Mouse (Mus musculus) heart, embryonic 16.5 days (tissue): ENCODE measurements around the gene Spink4. TPM values are rescaled to one million over a fixed set of nuclear protein-coding genes. Genes with fewer than 3 reads are reported as not detected.

Source experiments
- ATAC-seq: fragments of 200-750 bp; cut with Nextera tagmentation; replicated peaks from 2 replicates; pipeline ENCODE4 v1.8.0; 2017; ENCODE audit warnings: moderate number of reproducible peaks; ENCODE audit not compliant: insufficient read depth, low FRiP score; ENCODE audit errors: extremely low read depth
- H3K27ac ChIP-seq: fragments of 300-500 bp; sonication (generic); 2 replicates; pipeline ENCODE4 v1.5.1; 2014; ENCODE audit warnings: mild to moderate bottlenecking, low read length, control low read depth, moderate library complexity
- H3K27me3 ChIP-seq: fragments of 300-500 bp; sonication (generic); 2 replicates; pipeline ENCODE4 v1.6.1; 2014; ENCODE audit warnings: low read length, mixed read lengths; ENCODE audit not compliant: control insufficient read depth, insufficient read depth
- H3K36me3 ChIP-seq: fragments of 300-500 bp; sonication (generic); 2 replicates; pipeline ENCODE4 v1.6.1; 2014; ENCODE audit not compliant: control insufficient read depth, insufficient read depth
- H3K4me1 ChIP-seq: fragments of 300-500 bp; sonication (generic); 2 replicates; pipeline ENCODE4 v1.6.1; 2014; ENCODE audit warnings: low read length, mixed read lengths; ENCODE audit not compliant: control insufficient read depth, insufficient read depth
- H3K4me2 ChIP-seq: fragments of 300-500 bp; sonication (generic); 2 replicates; pipeline ENCODE4 v1.6.1; 2014; ENCODE audit warnings: low read depth, mild to moderate bottlenecking, control low read depth, low read length
- H3K4me3 ChIP-seq: fragments of 300-500 bp; sonication (generic); 2 replicates; pipeline ENCODE4 v1.5.1; 2014; ENCODE audit warnings: mild to moderate bottlenecking, control low read depth, low read length
- H3K9ac ChIP-seq: fragments of 300-500 bp; sonication (generic); 2 replicates; pipeline ENCODE4 v1.6.1; 2014; ENCODE audit warnings: low read length, control low read depth
- H3K9me3 ChIP-seq: fragments of 300-500 bp; sonication (generic); replicated peaks from 2 replicates; pipeline ENCODE4 v1.6.1; 2016; ENCODE audit warnings: low read length; ENCODE audit not compliant: control insufficient read depth
- WGBS: fragments of 180-500 bp; shearing (Covaris S2); extraction: QIAGEN DNeasy Blood & Tissue Kit; methylation state at CpG from one replicate; pipeline ENCODE4 v1.1.7; 2014; 5-methylcytosine and 5-hydroxymethylcytosine counted together
- polyA plus RNA-seq: library from polyadenylated mRNA; unstranded; fragments of >200 nt; fragmentation: Nextera tagmentation; extraction: Ambion mirVana; gene quantifications from 2 replicates; pipeline ENCODE4 v1.2.1, GENCODE M21; 2015

Gene Spink4
- polyA plus RNA-seq, 1 experiment from 2014 or later, result 5.4 TPM

DNA sequence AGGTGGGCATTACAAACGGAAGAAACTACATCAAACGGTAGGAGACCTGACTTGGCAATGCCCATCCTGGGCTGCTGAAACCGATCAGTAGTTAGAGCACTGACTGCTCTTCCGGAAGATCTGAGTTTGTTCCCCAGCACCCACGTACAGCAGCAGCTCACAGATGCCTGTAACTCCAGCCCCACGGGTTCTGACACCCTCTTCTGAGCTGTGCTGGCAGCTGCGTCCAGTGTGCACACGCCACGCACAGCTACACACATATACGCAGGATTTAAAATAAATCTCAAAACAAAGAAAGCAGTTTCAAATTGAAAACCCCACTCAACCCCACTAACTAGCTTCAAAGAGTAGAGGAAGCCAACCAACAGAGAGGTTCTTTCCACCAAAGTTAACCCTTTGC, 36.7 kb upstream of the Spink4 start:
- ATAC-seq, result no peak
- WGBS, result 85% methylated on average over 10 of the region's 10 CpGs

GRCm38 (mm10) chr4:40884282-40885165, 35.3 kb upstream of the Spink4 start:
- Histone ChIP-seq H3K4me2 (no peak overlapping the region), H3K4me3 (no peak overlapping the region), H3K27ac (no peak overlapping the region), H3K27me3 (no peaks in the 10 kb centered on the region), H3K9me3 (no peaks in the 10 kb centered on the region), H3K9ac (no peak overlapping the region), H3K4me1 (no peaks in the 10 kb centered on the region; the same call in 1 of the 2 replicates), H3K36me3 (no peaks in the 10 kb centered on the region)
- 83% methylated on average over 12 of the region's 12 CpGs for WGBS
- ATAC-seq, result no peak

More for the DNA sequence above, 36.7 kb upstream of the Spink4 start:
- H3K27me3 ChIP-seq, result no peaks in the 10 kb centered on the region
- no peaks in the 10 kb centered on the region for H3K9me3 ChIP-seq
- H3K27ac ChIP-seq, result no peak overlapping the region
- no peaks in the 10 kb centered on the region; the same call in 1 of the 2 replicates for H3K4me1 ChIP-seq
- no peaks in the 10 kb centered on the region for H3K36me3 ChIP-seq
- H3K4me3 ChIP-seq, result no peak overlapping the region
- H3K9ac ChIP-seq, result no peak overlapping the region
- no peak overlapping the region for H3K4me2 ChIP-seq

- Histone ChIP-seq H3K36me3 (no peaks in the 10 kb centered on the region), H3K27ac (no peak overlapping the region), H3K4me3 (no peak overlapping the region), H3K9ac (no peak overlapping the region), H3K27me3 (no peaks in the 10 kb centered on the region), H3K9me3 (no peaks in the 10 kb centered on the region), H3K4me2 (no peak overlapping the region), H3K4me1 (no peaks in the 10 kb centered on the region; the same call in 1 of the 2 replicates)
- WGBS, result 83% methylated on average over 2 of the region's 2 CpGs
- ATAC-seq, result no peak
These were observed 34.7 kb upstream of the Spink4 start for GRCm38 (mm10) chr4:40885166-40885525.

- ATAC-seq, result no peak
These were observed 34.0 kb upstream of the Spink4 start for GRCm38 (mm10) chr4:40885883-40886282.

GRCm38 (mm10) chr4:40888839-40889238, 31.0 kb upstream of the Spink4 start:
- H3K36me3 ChIP-seq, result no peaks in the 10 kb centered on the region
- ATAC-seq, result no peak; the same call in 1 of the 2 replicates
- 74% methylated on average over 11 of the region's 11 CpGs for WGBS
- no peak overlapping the region for H3K9ac ChIP-seq
- no peaks in the 10 kb centered on the region for H3K9me3 ChIP-seq
- no peak overlapping the region for H3K4me2 ChIP-seq
- H3K4me3 ChIP-seq, result no peak overlapping the region
- H3K4me1 ChIP-seq, result no peaks in the 10 kb centered on the region; the same call in 1 of the 2 replicates
- H3K27me3 ChIP-seq, result no peaks in the 10 kb centered on the region
- no peak overlapping the region for H3K27ac ChIP-seq

More at GRCm38 (mm10) chr4:40885883-40886282, 34.0 kb upstream of the Spink4 start:
- no peak overlapping the region for H3K4me2 ChIP-seq
- no peaks in the 10 kb centered on the region for H3K27me3 ChIP-seq
- no peaks in the 10 kb centered on the region for H3K36me3 ChIP-seq
- no peaks in the 10 kb centered on the region; the same call in 1 of the 2 replicates for H3K4me1 ChIP-seq
- H3K27ac ChIP-seq, result no peak overlapping the region
- 44% methylated on average over 4 of the region's 4 CpGs for WGBS
- H3K9me3 ChIP-seq, result no peaks in the 10 kb centered on the region
- H3K9ac ChIP-seq, result no peak overlapping the region
- H3K4me3 ChIP-seq, result no peak overlapping the region

DNA sequence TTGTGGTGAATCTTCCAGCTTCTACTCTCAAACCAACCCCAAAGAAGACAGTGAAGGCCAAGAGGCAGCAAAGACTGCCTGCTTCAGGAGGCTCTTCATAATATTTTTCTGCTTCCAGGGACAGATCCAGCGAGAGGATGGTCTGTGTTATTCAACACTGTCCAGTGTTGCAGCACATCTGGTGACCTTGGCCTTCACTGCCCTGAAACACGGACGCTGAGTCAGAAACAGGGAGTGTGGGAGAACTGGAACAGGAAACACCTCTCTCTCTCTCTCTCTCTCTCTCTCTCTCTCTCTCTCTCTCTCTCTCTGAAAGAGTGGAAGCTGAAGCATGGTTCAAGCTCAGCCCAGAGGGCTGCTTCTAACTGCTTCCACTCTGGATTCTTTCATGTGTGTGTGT, 30.6 kb upstream of the Spink4 start:
- no peaks in the 10 kb centered on the region for H3K9me3 ChIP-seq
- H3K4me3 ChIP-seq, result no peak overlapping the region
- no peaks in the 10 kb centered on the region for H3K36me3 ChIP-seq
- no peaks in the 10 kb centered on the region for H3K27me3 ChIP-seq
- no peaks in the 10 kb centered on the region; the same call in 1 of the 2 replicates for H3K4me1 ChIP-seq
- no peak overlapping the region for H3K4me2 ChIP-seq
- H3K27ac ChIP-seq, result no peak overlapping the region
- no peak overlapping the region for H3K9ac ChIP-seq
- no peak for ATAC-seq
- 30% methylated on average over 3 of the region's 3 CpGs for WGBS

DNA sequence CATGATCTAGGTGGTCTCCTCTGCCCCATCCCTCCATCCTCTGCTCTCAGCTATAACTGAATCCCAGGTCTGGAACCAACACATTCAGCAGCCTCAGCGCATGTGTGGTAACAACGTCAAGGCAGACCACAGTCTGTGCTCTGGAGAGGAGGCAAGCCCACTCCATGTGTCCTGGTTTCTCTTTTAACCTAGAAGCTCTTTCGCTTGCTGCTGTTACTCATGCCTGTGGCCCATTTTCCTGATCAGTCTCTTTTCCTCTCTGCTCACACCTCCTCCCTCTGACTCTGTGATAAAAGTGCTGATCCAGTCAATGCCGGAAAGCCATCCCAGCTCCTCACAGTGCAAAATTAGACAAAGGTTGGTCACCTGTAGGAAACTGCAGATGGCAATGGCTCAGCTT, 29.9 kb upstream of the Spink4 start:
- Histone ChIP-seq H3K9ac (no peak overlapping the region), H3K4me2 (no peak overlapping the region), H3K27me3 (no peaks in the 10 kb centered on the region), H3K4me1 (no peaks in the 10 kb centered on the region; the same call in 1 of the 2 replicates), H3K4me3 (no peak overlapping the region), H3K9me3 (no peaks in the 10 kb centered on the region), H3K36me3 (no peaks in the 10 kb centered on the region), H3K27ac (no peak overlapping the region)
- no peak for ATAC-seq
- WGBS, result 70% methylated on average over 4 of the region's 4 CpGs

- 0 out of 2 replicates have a peak, but pooled peaks cover 2% of the 10 kb centered on the region for H3K9me3 ChIP-seq
- no peak for ATAC-seq
These were observed 28.6 kb upstream of the Spink4 start for GRCm38 (mm10) chr4:40891206-40891605.

DNA sequence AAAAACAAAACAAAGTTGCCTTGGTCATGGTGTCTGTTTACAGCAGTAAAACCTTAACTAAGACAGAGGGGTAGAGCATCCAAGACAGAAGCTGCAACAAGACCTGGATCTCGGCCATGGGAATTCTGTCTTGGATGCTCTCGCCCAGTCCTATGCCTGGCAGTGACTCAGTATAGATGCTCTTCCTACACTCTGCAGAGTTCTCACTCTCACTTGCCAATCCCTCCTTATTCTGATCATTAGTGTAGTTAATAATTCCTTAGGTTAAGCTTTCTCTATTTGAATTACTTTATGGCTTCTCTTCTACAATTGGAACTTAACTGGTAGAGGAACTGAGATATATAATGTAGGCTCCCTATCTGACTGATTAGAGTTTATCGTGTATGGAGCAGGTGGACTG, 24.7 kb upstream of the Spink4 start:
- WGBS, result 92% methylated on average over 3 of the region's 3 CpGs
- ATAC-seq, result no peak
- Histone ChIP-seq H3K27me3 (no peaks in the 10 kb centered on the region), H3K9me3 (0 out of 2 replicates have a peak, but pooled peaks cover 2% of the 10 kb centered on the region), H3K27ac (no peak overlapping the region), H3K9ac (no peak overlapping the region), H3K4me3 (no peak overlapping the region), H3K4me1 (no peaks in the 10 kb centered on the region), H3K4me2 (no peak overlapping the region), H3K36me3 (no peaks in the 10 kb centered on the region)

More at GRCm38 (mm10) chr4:40891206-40891605, 28.6 kb upstream of the Spink4 start:
- H3K4me2 ChIP-seq, result no peak overlapping the region
- H3K27me3 ChIP-seq, result no peaks in the 10 kb centered on the region
- no peaks in the 10 kb centered on the region for H3K4me1 ChIP-seq
- H3K27ac ChIP-seq, result no peak overlapping the region
- no peak overlapping the region for H3K4me3 ChIP-seq
- 72% methylated on average over 5 of the region's 5 CpGs for WGBS
- H3K36me3 ChIP-seq, result no peaks in the 10 kb centered on the region
- no peak overlapping the region for H3K9ac ChIP-seq
